In the genomic region with DNA sequence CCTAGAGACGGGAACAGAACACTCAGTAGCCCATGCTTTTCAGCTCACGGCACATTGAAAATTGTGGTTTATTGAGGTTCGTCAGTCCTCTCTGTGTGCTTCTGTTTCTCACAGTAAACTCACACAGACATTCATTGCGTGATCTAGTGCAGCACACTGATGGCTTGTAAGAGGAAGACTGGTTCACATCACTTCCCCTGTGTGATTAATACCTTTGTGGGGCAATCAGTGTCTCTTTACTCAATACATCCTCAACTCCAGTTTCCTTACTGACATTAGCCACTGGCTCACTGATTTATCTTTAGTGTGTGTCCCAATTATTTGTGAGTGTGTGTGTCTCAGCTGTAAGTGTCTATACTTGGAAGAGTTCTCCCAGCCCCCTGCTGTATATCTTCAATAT, we compare ENCODE assay signal across 17 mouse cellular contexts.
"Had no signal": no experiment of that assay in that cellular context is flagged by ENCODE, and none has a peak within 500 bp of the region (broad histone marks: within the 10 kb centered on the region; RNA-seq: fewer than 3 reads in every experiment).

No protein-coding gene starts in this region.

- H3K9ac ChIP-seq: intestine, embryonic 15.5 days; lung, embryonic 15.5 days; midbrain, embryonic 12.5 days; neural tube, embryonic 15.5 days had no signal

- DNase-seq: kidney, adult 18-20 months; kidney, postnatal 4 days; right cerebral cortex, postnatal 4 days; spleen, adult 18-20 months; thymus, adult 18-20 months; thymus, postnatal 14 days had no signal

- H3K4me3 ChIP-seq: intestine, embryonic 15.5 days; layer of hippocampus, adult 2 months; left cerebral cortex, adult 2 months; limb, embryonic 10.5 days; lung, embryonic 15.5 days; megakaryocyte, embryonic 14.5 days; midbrain, embryonic 12.5 days; myocyte; neural tube, embryonic 15.5 days had no signal

- ATAC-seq: intestine, embryonic 15.5 days; midbrain, embryonic 16.5 days had no signal

- H3K4me1 ChIP-seq: intestine, embryonic 15.5 days; lung, embryonic 15.5 days; midbrain, embryonic 12.5 days; neural tube, embryonic 15.5 days had no signal

- H3K9me3 ChIP-seq: intestine, embryonic 15.5 days; limb, embryonic 10.5 days; lung, embryonic 15.5 days; midbrain, embryonic 12.5 days; neural tube, embryonic 15.5 days had no signal

- H3K27ac ChIP-seq: intestine, embryonic 15.5 days; layer of hippocampus, adult 2 months; left cerebral cortex, adult 2 months; limb, embryonic 10.5 days; lung, embryonic 15.5 days; midbrain, embryonic 12.5 days; neural tube, embryonic 15.5 days had no signal

- H3K27me3 ChIP-seq: intestine, embryonic 15.5 days; lung, embryonic 15.5 days; megakaryocyte, embryonic 14.5 days; midbrain, embryonic 12.5 days; neural tube, embryonic 15.5 days had no signal

- H3K36me3 ChIP-seq: intestine, embryonic 15.5 days; limb, embryonic 10.5 days; lung, embryonic 15.5 days; midbrain, embryonic 12.5 days; neural tube, embryonic 15.5 days had no signal

- H3K4me2 ChIP-seq: intestine, embryonic 15.5 days; liver, embryonic 11.5 days; lung, embryonic 15.5 days; midbrain, embryonic 12.5 days; neural tube, embryonic 15.5 days had no signal
